Mouse (Mus musculus) cortical plate, adult 2 months (tissue): Measurements from ENCODE around the gene Pde10a. TPM values are rescaled to one million over a fixed set of nuclear protein-coding genes. Genes with fewer than 3 reads are reported as not detected.

Experiments used
- H3K27ac ChIP-seq: fragments of 200-500 bp; 2 replicates; pipeline ENCODE4 v1.5.1; 2012; ENCODE audit warnings: low read length, control low read depth, inconsistent platforms; ENCODE audit not compliant: insufficient read depth
- H3K4me1 ChIP-seq: fragments of 200-500 bp; 2 replicates; pipeline ENCODE4 v1.6.1; 2011; ENCODE audit warnings: low read length; ENCODE audit not compliant: control insufficient read depth, insufficient read depth
- H3K4me3 ChIP-seq: fragments of 200-500 bp; 2 replicates; pipeline ENCODE4 v1.5.1; 2011; ENCODE audit warnings: mild to moderate bottlenecking, low read length, control low read depth; ENCODE audit not compliant: insufficient read depth
- CTCF ChIP-seq: fragments of 200-500 bp; IDR thresholded peaks from 2 replicates; pipeline ENCODE4 v1.5.1; 2011; ENCODE audit warnings: mild to moderate bottlenecking, control low read depth, low read length; ENCODE audit not compliant: insufficient read depth; ENCODE audit errors: extremely low read depth
- POLR2A ChIP-seq: fragments of 200-500 bp; IDR thresholded peaks from 2 replicates; pipeline ENCODE4 v1.6.1; 2011; ENCODE audit warnings: mild to moderate bottlenecking, low read length, control low read depth; ENCODE audit not compliant: insufficient read depth; ENCODE audit errors: extremely low read depth
- polyA plus RNA-seq: library from polyadenylated mRNA; depleted of rRNA; stranded (reverse); fragments of >200 nt; gene quantifications from 2 replicates; pipeline ENCODE4 v1.2.3, GENCODE M21; 2012; rRNA removed

The Pde10a gene
- polyA plus RNA-seq, 1 experiment = 71.9 TPM

- TF ChIP-seq POLR2A = no peak
- TF ChIP-seq CTCF = no peak
Measured at GRCm38 (mm10) chr17:8995344-8995743, 470.2 kb downstream of the Pde10a start.

GRCm38 (mm10) chr17:9002438-9002837 is 477.3 kb downstream of the Pde10a start:
- no peak for TF ChIP-seq POLR2A
- no peak for TF ChIP-seq CTCF
- Histone ChIP-seq H3K4me3 (no peak overlapping the region), H3K4me1 (peaks cover 1% of the 10 kb centered on the region; the same call in 1 of the 2 replicates)

More at GRCm38 (mm10) chr17:8995344-8995743, 470.2 kb downstream of the Pde10a start:
- Histone ChIP-seq H3K4me3 (no peak overlapping the region), H3K4me1 (no peaks in the 10 kb centered on the region), H3K27ac (no peak overlapping the region)

GRCm38 (mm10) chr17:9004516-9004915 is 479.3 kb downstream of the Pde10a start:
- Histone ChIP-seq H3K27ac (no peak overlapping the region), H3K4me3 (no peak overlapping the region), H3K4me1 (peaks cover 1% of the 10 kb centered on the region; the same call in 1 of the 2 replicates)
- no peak for TF ChIP-seq CTCF
- TF ChIP-seq POLR2A = no peak

More at GRCm38 (mm10) chr17:9002438-9002837, 477.3 kb downstream of the Pde10a start:
- no peak overlapping the region for H3K27ac ChIP-seq

DNA sequence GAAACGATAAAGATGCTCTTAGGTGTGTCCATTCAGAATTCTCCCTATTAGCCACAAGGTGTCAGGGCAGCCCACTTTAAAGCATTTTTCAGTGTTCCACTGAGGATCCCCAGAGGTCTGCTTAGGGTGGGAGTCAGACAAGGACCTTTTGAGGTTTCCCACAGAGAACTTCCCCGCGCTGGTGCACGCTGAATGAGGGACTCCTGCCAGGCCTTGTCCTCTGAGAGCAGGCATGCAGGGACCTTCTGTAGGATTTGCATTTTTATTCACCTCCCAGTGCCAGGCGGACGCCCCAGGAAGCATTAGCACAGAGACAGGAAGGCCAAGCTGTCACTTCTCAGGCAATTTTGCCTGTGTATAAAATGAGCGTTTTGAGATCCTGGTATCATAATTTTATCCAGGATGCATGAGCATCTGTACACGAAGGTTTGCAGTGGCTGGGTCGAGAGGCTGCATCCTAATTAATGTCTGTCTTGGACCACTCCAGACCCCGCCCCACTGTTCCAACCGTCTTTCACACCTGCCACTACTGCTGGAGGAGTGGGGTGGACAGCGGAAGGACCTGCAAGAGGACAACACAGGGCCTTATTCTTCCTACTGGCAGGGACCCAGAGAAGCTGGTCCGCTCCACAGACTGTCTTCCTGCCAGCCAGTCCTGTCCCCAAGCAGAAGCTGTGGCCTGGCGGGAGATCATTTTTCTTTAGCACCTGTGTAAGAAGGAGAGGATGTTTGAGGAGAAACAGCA is 498.2 kb downstream of the Pde10a start:
- Histone ChIP-seq H3K4me3 (no peak overlapping the region), H3K4me1 (0 out of 2 replicates have a peak, but pooled peaks cover 2% of the 10 kb centered on the region), H3K27ac (no peak overlapping the region)
- TF ChIP-seq POLR2A = no peak
- peak; percentile 34; the same call in 1 of the 2 replicates for TF ChIP-seq CTCF

GRCm38 (mm10) chr17:9030181-9030580 is 505.0 kb downstream of the Pde10a start:
- no peak overlapping the region for H3K4me3 ChIP-seq
- no peak overlapping the region for H3K27ac ChIP-seq
- TF ChIP-seq CTCF (no peak), POLR2A (no peak)
- peaks cover 8% of the 10 kb centered on the region; the same call in 1 of the 2 replicates for H3K4me1 ChIP-seq

GRCm38 (mm10) chr17:9031241-9032141 is 506.3 kb downstream of the Pde10a start:
- H3K4me3 ChIP-seq = peak overlapping the region; percentile 7; the same call in 1 of the 2 replicates
- peaks cover 8% of the 10 kb centered on the region; the same call in 1 of the 2 replicates for H3K4me1 ChIP-seq
- no peak overlapping the region for H3K27ac ChIP-seq
- TF ChIP-seq POLR2A (no peak), CTCF (peak; percentile 92)

GRCm38 (mm10) chr17:9032362-9033044 is 507.3 kb downstream of the Pde10a start:
- Histone ChIP-seq H3K4me3 (no peak overlapping the region), H3K4me1 (peaks cover 6% of the 10 kb centered on the region; the same call in 1 of the 2 replicates)
- no peak for TF ChIP-seq POLR2A
- no peak for TF ChIP-seq CTCF

GRCm38 (mm10) chr17:9033511-9033910 is 508.3 kb downstream of the Pde10a start:
- Histone ChIP-seq H3K4me3 (no peak overlapping the region), H3K4me1 (peaks cover 6% of the 10 kb centered on the region; the same call in 1 of the 2 replicates), H3K27ac (no peak overlapping the region)
- TF ChIP-seq CTCF (no peak), POLR2A (no peak)

More at GRCm38 (mm10) chr17:9032362-9033044, 507.3 kb downstream of the Pde10a start:
- H3K27ac ChIP-seq = no peak overlapping the region

- H3K27ac ChIP-seq = no peak overlapping the region
- TF ChIP-seq CTCF (no peak), POLR2A (no peak)
Measured at GRCm38 (mm10) chr17:9035561-9036348, 510.6 kb downstream of the Pde10a start.

More at GRCm38 (mm10) chr17:9035561-9036348, 510.6 kb downstream of the Pde10a start:
- no peak overlapping the region for H3K4me3 ChIP-seq
- peaks cover 6% of the 10 kb centered on the region; the same call in 1 of the 2 replicates for H3K4me1 ChIP-seq

Other genes with a start within 250 kb of the Pde10a start
- gene Mpc1, start 242.5 kb upstream of the Pde10a start, polyA plus RNA-seq = 398 and 433 TPM in 2 replicates
- gene Sft2d1, start 214.3 kb upstream of the Pde10a start, polyA plus RNA-seq = 117 and 124 TPM in 2 replicates
- 34.3 and 40.8 TPM in 2 replicates for gene Prr18, start 187.9 kb upstream of the Pde10a start, polyA plus RNA-seq
- 0.83 and 1.2 TPM in 2 replicates for gene T2, start 169.4 kb upstream of the Pde10a start, polyA plus RNA-seq
- gene T, start 90.9 kb upstream of the Pde10a start, polyA plus RNA-seq = 0.10 and 0.11 TPM in 2 replicates
- not detected in 2 replicates for gene Gm17087, start 41.6 kb downstream of the Pde10a start, polyA plus RNA-seq